Mouse (Mus musculus) liver, adult 2 months (tissue): Measurements from ENCODE around the gene Ythdf2. TPM values are rescaled to one million over a fixed set of nuclear protein-coding genes. Genes with fewer than 3 reads are reported as not detected.

Experiments
- DNase-seq: peaks from one replicate; pipeline ENCODE4 v3.0.0-alpha.2; 2011; ENCODE audit warnings: low read depth, low spot score; ENCODE audit errors: extremely low read depth
- H3K27ac ChIP-seq: fragments of 200-500 bp; replicated peaks from 2 replicates; pipeline ENCODE4 v1.5.1; 2012; ENCODE audit warnings: low read depth, mild to moderate bottlenecking, control low read depth, inconsistent platforms, low read length; ENCODE audit not compliant: insufficient read depth
- H3K27me3 ChIP-seq: fragments of 200-500 bp; 2 replicates; pipeline ENCODE4 v1.6.1; 2012; ENCODE audit warnings: mild to moderate bottlenecking, moderate library complexity, low read length, inconsistent platforms; ENCODE audit not compliant: control insufficient read depth, insufficient read depth
- H3K36me3 ChIP-seq: fragments of 200-500 bp; 2 replicates; pipeline ENCODE4 v1.6.1; 2012; ENCODE audit warnings: low read length, inconsistent platforms; ENCODE audit not compliant: control insufficient read depth, insufficient read depth
- H3K4me1 ChIP-seq: fragments of 200-500 bp; 2 replicates; pipeline ENCODE4 v1.6.1; 2011; ENCODE audit warnings: low read length; ENCODE audit not compliant: control insufficient read depth, insufficient read depth
- H3K4me3 ChIP-seq: fragments of 200-500 bp; 2 replicates; pipeline ENCODE4 v1.5.1; 2011; ENCODE audit warnings: low read depth, mild to moderate bottlenecking, control low read depth, low read length, moderate library complexity; ENCODE audit not compliant: insufficient read depth
- H3K79me2 ChIP-seq: fragments of 200-500 bp; 2 replicates; pipeline ENCODE4 v1.6.1; 2012; ENCODE audit warnings: inconsistent platforms, mild to moderate bottlenecking, low read length, moderate library complexity; ENCODE audit not compliant: control insufficient read depth, insufficient read depth
- H3K9ac ChIP-seq: fragments of 200-500 bp; 2 replicates; pipeline ENCODE4 v1.6.1; 2012; ENCODE audit warnings: low read depth, mild to moderate bottlenecking, control low read depth, inconsistent platforms, low read length
- CTCF ChIP-seq: fragments of 200-500 bp; IDR thresholded peaks from 2 replicates; pipeline ENCODE4 v1.5.1; 2011; ENCODE audit warnings: low read depth, low read length, control low read depth
- POLR2A ChIP-seq: fragments of 200-500 bp; IDR thresholded peaks from 2 replicates; pipeline ENCODE4 v1.6.1; 2011; ENCODE audit warnings: low read length, control low read depth; ENCODE audit not compliant: insufficient read depth; ENCODE audit errors: extremely low read depth
- WGBS: fragments of 180-500 bp; shearing (Covaris S2); methylation state at CpG from one replicate; pipeline ENCODE4 v1.1.7; 2018; 5-methylcytosine and 5-hydroxymethylcytosine counted together
- polyA plus RNA-seq: library from polyadenylated mRNA; depleted of rRNA; stranded (reverse); fragments of >200 nt; gene quantifications from 2 replicates; pipeline ENCODE4 v1.2.3, GENCODE M21; 2012
- total RNA-seq: library from RNA; depleted of rRNA; stranded (reverse); fragments of >200 nt; gene quantifications from 2 replicates; pipeline ENCODE4 v1.2.3, GENCODE M21; 2014

Gene Ythdf2
- total and polyA plus RNA-seq, 2 experiments, result 11.2 to 13.1 TPM

DNA sequence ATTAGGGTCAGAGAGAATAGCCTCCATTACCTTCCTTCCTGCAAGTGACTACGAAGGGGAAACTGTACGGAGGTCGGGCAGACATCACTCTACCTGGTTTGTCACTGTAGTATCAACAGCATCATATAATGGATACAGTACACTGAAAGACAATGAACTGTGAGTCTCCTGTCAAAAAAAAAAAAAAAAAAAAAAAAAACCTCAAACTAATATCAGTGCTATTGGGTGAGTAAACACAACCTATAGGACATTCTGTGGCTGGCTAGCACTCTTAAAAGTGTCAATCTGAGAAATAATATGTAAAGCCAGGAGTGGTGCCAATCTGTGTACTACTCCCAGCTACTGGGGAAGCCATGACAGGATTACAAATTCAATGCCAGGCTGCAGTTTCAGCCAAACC lies 28.9 kb downstream of the Ythdf2 start:
- no peaks in the 10 kb centered on the region for H3K27me3 ChIP-seq
- no peak overlapping the region for H3K9ac ChIP-seq
- H3K27ac ChIP-seq, result no peak overlapping the region
- 91% methylated on average over 3 of the region's 3 CpGs for WGBS
- H3K4me1 ChIP-seq, result no peaks in the 10 kb centered on the region
- DNase-seq, result no peak
- H3K4me3 ChIP-seq, result no peak overlapping the region
- H3K36me3 ChIP-seq, result peaks cover 30% of the 10 kb centered on the region
- TF ChIP-seq CTCF, result no peak
- no peak for TF ChIP-seq POLR2A
- H3K79me2 ChIP-seq, result no peaks in the 10 kb centered on the region

DNA sequence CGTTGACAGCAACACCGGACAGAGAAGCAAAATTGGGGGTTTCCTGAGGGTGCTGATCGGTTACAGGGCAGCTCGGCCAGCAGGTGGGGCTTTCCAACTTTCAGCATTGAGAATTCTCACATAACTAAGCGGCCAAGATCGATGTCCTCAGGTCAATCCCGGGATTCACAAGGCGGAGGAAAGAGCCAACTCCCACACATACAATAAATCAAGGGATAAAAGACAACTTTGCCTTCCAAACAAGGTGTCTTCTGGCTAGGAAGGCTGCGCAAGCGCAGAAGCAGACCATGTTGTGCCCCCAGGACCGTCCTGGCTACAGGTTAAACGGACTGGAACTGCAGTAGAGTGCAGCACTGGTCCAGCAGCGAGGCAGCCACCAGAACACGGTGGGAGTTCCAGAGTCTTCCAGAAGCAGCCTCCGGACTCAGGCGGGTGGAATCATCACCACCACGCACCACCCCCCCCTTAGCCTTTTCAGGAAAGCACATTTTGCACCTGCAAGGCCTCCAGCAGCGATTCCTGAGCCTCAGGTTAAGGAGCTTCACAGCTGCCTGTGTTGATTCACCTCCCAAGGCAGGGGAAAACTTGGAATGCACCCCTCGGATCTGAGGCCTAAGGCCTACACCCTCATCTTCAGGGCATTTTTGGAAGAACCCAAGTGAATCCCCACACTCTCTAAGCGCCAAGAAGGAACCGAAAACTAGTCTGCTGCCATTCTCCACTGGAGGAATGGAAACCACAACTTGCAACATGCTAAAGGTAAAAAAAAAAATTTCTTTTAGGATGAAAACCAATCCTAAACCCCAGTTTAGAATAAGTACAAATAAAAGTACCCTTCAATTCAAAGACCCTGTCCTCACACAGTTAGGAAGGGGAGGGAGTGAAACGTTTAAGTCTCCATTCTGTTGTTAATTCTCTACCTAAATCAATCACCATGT lies 30.1 kb downstream of the Ythdf2 start:
- H3K4me1 ChIP-seq, result no peaks in the 10 kb centered on the region
- H3K36me3 ChIP-seq, result peaks cover 27% of the 10 kb centered on the region
- DNase-seq, result peak; percentile 48
- H3K27me3 ChIP-seq, result no peaks in the 10 kb centered on the region
- no peak overlapping the region for H3K27ac ChIP-seq
- WGBS, result 68% methylated on average over 22 of the region's 22 CpGs
- TF ChIP-seq CTCF (peak; percentile 51), POLR2A (no peak)
- no peaks in the 10 kb centered on the region for H3K79me2 ChIP-seq
- H3K9ac ChIP-seq, result no peak overlapping the region
- H3K4me3 ChIP-seq, result no peak overlapping the region

DNA sequence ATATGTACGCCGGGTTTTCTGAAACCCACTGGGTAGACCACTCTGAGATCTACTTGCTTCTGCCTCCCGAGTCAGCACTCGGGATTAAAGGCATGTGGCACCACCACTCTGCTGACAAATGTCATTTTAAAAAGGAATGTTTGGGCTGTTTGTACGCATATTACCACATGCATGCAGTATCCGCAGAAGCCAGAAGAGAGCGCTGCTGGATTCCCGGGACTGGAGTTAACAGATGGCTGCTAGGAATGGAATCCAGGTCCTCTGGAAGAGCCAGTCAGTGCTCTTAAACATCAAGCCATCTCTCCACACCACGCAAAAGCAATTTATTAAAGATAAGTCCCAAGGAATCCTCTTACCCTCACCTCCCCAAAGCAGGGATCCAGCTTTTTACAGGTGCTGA lies 31.4 kb downstream of the Ythdf2 start:
- Histone ChIP-seq H3K4me3 (no peak overlapping the region), H3K27ac (no peak overlapping the region), H3K27me3 (no peaks in the 10 kb centered on the region), H3K4me1 (no peaks in the 10 kb centered on the region), H3K79me2 (no peaks in the 10 kb centered on the region), H3K9ac (no peak overlapping the region), H3K36me3 (peaks cover 20% of the 10 kb centered on the region)
- no peak for DNase-seq
- TF ChIP-seq POLR2A, result no peak
- TF ChIP-seq CTCF, result peak; percentile 42; the same call in 1 of the 2 replicates
- 85% methylated on average over 9 of the region's 9 CpGs for WGBS

GRCm38 (mm10) chr4:132178630-132179059 lies 33.5 kb downstream of the Ythdf2 start:
- Histone ChIP-seq H3K9ac (no peak overlapping the region), H3K4me3 (no peak overlapping the region), H3K79me2 (no peaks in the 10 kb centered on the region), H3K4me1 (no peaks in the 10 kb centered on the region), H3K27me3 (no peaks in the 10 kb centered on the region), H3K36me3 (peaks cover 8% of the 10 kb centered on the region), H3K27ac (no peak overlapping the region)
- DNase-seq, result peak; percentile 46
- 6% methylated on average over 10 of the region's 10 CpGs for WGBS
- TF ChIP-seq CTCF, result peak; percentile 39
- no peak for TF ChIP-seq POLR2A

GRCm38 (mm10) chr4:132176474-132176873 lies 35.6 kb downstream of the Ythdf2 start:
- Histone ChIP-seq H3K79me2 (no peaks in the 10 kb centered on the region), H3K4me3 (no peak overlapping the region)

DNA sequence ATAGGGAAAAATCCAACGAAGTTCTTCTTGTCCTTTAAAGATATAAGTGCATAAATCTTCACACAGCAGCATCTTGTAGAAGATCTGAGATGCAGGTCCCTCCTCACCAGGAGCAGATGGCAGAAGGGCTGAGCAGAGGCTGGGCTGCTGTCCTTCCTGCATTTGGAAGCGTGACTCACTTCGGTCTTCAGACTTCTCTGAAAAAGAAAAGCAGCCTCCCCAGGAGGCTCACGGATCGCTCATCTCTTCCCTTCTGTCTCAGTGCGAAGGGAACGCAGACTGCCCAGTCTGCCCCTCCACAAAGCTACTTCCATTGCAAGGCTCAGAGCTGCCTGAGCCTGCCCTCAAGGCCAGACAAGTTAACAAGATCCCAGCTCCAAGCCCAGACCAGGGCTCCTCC lies 41.2 kb downstream of the Ythdf2 start:
- no peak for TF ChIP-seq POLR2A
- no peak for TF ChIP-seq CTCF
- DNase-seq, result no peak
- no peaks in the 10 kb centered on the region for H3K27me3 ChIP-seq
- H3K9ac ChIP-seq, result no peak overlapping the region
- no peak overlapping the region for H3K4me3 ChIP-seq
- no peaks in the 10 kb centered on the region for H3K79me2 ChIP-seq
- 67% methylated on average over 7 of the region's 7 CpGs for WGBS
- H3K36me3 ChIP-seq, result no peaks in the 10 kb centered on the region
- H3K27ac ChIP-seq, result no peak overlapping the region
- no peaks in the 10 kb centered on the region for H3K4me1 ChIP-seq

More at GRCm38 (mm10) chr4:132176474-132176873, 35.6 kb downstream of the Ythdf2 start:
- Histone ChIP-seq H3K4me1 (no peaks in the 10 kb centered on the region), H3K36me3 (no peaks in the 10 kb centered on the region), H3K27ac (no peak overlapping the region), H3K9ac (no peak overlapping the region), H3K27me3 (no peaks in the 10 kb centered on the region)
- WGBS, result 66% methylated on average over 10 of the region's 10 CpGs
- TF ChIP-seq POLR2A, result no peak
- no peak for TF ChIP-seq CTCF
- DNase-seq, result no peak
